Mouse (Mus musculus): ENCODE measurements around the gene Gm10491.
"Not testable (repeated sequence)": the region's sequence is repeated elsewhere in the genome, so short reads cannot be mapped to it uniquely, and the experiment has no call there.

The Gm10491 gene

DNA sequence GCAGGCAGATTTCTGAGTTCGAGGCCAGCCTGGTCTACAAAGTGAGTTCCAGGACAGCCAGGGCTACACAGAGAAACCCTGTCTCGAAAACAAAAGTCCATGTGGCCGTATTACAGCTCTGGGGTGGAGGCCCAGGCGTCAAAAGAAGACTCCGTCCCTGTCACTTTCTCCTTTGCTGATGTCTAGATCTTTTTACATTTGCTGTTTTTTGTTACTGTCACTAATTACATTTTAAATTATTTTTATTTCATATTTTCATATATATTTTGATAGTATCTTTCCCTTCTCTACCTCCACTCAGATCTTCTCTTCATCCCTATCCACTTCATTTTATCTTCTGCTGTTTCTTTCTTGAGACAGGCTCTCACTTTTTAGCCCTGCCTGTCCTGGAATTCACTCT, at the start of gene Gm10491:
Gene Gm10491, minus strand, starts transcription at position 101 of the 400 bp plus-strand sequence.
- no peak for DNase-seq (ENCODE audit: low spot score in 2 of 2)

GRCm38 (mm10) chrX:7950091-7950490, 42.5 kb upstream of the Gm10491 start:
- DNase-seq (ENCODE audit: low spot score in 2 of 2), result no peak

DNA sequence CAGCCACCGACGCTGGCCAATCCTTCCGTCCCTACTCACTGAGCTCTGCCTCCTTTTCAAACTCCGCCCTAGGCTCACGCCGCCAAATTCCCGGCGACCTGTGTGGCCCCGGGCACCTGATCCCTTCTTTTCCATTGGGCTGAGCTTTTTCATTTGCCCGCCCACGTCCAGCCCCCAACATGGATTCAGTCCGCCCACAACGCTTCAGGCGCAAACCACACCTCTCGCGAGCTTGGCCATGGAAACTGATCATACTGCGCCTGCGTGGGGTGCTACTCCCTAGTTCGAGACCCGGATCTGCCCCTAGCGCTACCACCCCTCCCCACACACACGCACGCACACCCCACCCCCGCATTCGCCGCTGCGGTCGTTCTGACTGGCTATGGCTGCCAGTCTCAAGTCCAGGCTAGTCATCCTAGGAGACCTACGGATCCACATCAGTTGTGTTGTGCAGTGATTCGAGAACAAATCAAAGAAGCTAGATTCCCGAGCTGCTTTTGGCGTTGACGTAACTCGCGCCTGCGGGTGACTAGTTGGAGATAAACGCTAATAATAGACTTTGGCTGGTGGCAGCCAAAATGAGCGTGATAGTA, 40.4 kb upstream of the Gm10491 start:
- peak; percentile 90 to 95 for DNase-seq (ENCODE audit: low spot score in 2 of 2)

DNA sequence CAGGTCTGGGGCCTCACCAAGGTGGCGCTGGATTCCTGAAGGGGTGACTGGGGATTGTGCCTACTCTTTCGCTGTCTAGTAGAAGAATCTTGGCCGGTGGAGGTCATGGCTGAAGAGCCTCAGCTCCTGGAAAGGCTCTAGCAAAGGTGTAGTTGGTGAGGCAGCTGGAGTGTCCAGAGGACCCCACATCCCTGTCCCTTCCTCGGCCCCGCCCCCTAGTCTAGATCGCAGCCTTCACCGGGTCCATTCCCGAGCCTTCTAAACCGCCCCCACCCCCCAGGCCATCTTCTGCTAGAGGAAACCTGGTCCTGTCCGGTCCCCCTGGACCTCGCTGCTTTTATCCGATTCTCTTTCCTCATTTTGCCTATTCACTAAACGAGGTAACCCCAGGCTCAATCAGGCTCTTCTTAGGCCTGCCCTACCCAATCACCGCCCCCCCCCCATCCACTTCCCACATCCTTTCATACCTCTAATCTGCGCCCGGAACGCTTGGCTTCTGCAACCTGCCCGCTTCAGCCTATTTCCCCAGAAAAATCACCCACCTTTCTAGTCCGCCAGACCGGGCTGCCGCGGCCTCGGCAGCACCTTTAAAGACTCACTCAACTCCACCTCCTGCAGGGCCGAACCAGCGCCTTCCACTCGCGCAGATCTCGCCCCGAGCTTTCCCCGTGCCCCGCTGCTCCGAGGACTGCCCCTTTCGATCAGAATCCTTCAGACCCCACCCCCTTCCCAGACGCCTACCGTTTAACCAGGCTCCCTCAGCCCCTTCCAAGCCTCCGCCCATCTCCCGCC, 39.7 kb upstream of the Gm10491 start, which contains the start of gene Hdac6:
Gene Hdac6, minus strand, starts transcription at position 782 of the 792 bp plus-strand sequence.
- DNase-seq (ENCODE audit: low spot score in 2 of 2), result no peak

GRCm38 (mm10) chrX:7945618-7946017, 38.0 kb upstream of the Gm10491 start:
- DNase-seq (ENCODE audit: low spot score in 2 of 2), result no peak

- DNase-seq (ENCODE audit: low spot score in 2 of 2), result no peak
Measured at GRCm38 (mm10) chrX:7937667-7938066, 30.0 kb upstream of the Gm10491 start.

DNA sequence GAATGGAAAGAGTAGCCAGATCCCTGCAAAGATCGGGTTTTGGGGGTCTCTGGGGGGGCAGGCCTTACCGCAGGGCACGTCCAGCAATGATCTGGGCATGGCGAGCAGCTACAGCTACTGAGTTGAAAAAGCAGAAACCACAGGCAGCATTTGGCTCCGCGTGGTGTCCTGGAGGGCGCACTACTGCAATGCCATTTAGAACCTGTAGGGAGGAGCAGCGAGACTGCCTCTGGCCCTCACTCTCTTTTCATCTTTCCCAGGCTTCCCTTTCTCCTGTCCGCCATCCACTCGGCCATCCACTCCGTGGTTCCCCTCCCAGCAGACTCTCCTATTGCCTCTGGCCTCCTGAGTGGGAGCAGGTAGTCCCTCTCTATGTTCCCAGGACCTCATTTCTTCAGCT, 29.2 kb upstream of the Gm10491 start:
- no peak for DNase-seq (ENCODE audit: low spot score in 2 of 2)

- no peak for DNase-seq (ENCODE audit: low spot score in 2 of 2)
Measured at GRCm38 (mm10) chrX:7928270-7928790, 20.7 kb upstream of the Gm10491 start, which contains the start of gene Eras. TSS of gene Eras (minus strand) at chrX:7928607.

DNA sequence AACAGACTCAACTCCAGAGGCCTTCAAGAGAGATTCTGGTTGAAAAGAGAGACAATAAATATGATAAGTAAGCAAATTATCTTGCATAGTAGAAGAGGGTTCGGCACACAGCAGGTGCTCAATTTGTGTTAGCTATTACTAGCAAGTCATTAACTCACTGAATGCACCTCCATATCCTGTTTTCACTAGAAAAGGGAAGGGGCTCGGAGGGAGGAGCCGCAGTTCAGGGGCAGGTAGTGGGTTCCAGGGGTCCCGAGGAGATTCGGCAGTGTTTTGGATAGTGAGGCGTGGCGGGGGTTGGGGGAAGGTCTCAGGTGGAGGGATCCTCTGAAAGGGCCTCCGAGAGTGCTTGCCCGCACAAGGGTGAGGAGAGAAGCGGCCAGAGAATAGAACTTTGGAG, 19.5 kb upstream of the Gm10491 start:
- no peak for DNase-seq (ENCODE audit: low spot score in 2 of 2)

DNA sequence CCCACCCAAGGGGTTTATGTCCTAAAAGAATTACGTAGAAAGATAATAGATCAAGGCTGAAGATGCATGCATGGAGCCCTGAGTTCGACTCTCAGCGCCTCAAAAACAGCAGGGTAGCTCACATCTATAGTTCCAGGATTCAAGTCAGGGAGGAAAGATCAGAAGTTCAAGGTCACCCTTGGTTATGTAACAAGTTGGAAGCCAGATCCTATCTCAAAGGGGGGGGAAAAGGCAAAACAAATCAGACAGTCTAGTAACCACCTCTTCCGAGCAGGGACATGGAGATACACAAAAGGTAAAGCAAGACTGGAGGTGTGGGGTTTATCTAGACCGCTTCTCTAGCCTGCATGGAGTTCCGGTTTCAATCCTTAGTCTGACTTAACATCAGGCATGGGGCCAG, 18.6 kb upstream of the Gm10491 start:
- no peak for DNase-seq (ENCODE audit: low spot score in 2 of 2)

GRCm38 (mm10) chrX:7922032-7922431, 14.4 kb upstream of the Gm10491 start:
- peak; percentile 12 to 15 for DNase-seq (ENCODE audit: low spot score in 2 of 2)

DNA sequence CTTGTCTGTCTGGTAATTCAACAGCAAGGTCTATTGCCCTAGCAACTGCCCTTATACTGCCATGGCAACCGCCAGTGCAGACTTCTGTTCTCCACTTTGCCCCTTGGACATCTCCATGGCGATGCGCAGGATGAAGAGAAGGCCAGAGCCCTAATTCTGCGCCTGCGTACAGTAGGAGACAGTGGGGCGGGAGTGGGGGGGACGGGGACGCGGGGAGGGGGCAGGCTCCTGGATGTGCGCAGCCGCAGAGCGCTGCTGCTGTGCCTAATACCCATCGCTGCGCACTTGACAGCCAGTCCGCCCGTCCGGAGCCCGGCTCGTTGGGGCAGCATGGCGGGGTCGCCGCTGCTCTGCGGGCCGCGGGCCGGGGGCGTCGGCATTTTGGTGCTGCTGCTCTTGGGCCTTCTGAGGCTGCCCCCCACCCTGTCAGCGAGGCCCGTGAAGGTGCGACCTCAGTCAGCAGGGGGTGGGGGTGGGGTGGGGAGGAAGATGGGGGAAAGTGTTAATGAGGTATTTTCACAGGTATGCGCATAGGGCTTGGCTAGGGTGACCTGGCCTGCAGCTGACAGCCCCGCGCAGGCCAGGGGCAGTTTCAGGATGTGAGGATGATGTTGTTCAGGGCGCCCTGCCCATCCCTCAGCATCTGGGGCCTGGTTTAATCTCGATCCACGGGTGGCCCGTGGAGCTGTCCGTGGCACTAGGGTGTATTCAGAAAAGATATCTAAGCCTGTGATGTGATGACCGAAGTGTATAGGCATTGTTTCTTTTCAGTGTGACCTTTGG, 12.2 kb upstream of the Gm10491 start, which contains the start of gene Pcsk1n:
Gene Pcsk1n, plus strand, starts transcription at position 222 of the 783 bp plus-strand sequence.
- peak; percentile 40 to 47 for DNase-seq (ENCODE audit: low spot score in 2 of 2)

DNA sequence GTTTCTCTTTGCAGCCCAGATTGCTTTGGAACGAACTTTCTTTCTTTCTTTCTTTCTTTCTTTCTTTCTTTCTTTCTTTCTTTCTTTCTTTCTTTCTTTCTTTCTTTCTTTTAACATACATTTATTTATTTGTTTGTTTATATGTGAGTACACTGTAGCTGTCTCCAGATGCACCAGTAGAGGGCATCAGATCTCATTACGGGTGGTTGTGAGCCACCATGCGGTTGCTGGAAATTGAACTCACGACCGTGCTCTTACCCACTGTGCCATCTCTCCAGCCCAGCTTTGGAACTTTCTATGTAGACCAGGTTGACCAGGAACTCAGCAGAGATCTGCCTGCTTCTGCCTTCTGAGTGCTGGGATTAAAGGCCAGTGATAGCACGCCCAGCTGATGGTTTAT, 10.3 kb upstream of the Gm10491 start:
- DNase-seq (ENCODE audit: low spot score in 2 of 2), result not testable (repeated sequence)

DNA sequence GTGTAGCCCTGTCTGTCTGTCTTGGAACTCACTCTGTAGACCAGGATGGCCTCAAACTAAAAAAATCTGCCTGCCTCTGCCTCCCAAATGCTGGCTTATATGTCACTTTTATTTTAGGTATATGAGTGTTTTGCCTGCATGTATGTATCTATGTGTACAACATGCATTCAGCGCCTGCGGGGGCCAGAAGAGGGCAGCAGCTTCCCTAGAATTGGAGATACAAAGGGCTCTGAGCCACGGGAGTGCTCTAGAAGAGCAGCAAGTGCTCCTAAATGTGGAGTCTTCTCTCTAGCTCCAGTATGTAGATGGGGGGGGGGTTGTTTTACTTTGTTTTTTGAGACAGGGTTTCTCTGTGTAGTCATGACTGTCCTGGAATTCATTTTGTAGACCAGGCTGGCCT, 8.0 kb upstream of the Gm10491 start:
- DNase-seq (ENCODE audit: low spot score in 2 of 2), result not testable (repeated sequence)

- DNase-seq (ENCODE audit: low spot score in 2 of 2), result no peak
Measured at GRCm38 (mm10) chrX:7910473-7910872, 2.8 kb upstream of the Gm10491 start.

- not testable (repeated sequence) for DNase-seq (ENCODE audit: low spot score in 2 of 2)
Measured at GRCm38 (mm10) chrX:7909242-7909641, 1.6 kb upstream of the Gm10491 start, which contains the start of gene Gm10490. TSS of gene Gm10490 (plus strand) at chrX:7909542.

DNA sequence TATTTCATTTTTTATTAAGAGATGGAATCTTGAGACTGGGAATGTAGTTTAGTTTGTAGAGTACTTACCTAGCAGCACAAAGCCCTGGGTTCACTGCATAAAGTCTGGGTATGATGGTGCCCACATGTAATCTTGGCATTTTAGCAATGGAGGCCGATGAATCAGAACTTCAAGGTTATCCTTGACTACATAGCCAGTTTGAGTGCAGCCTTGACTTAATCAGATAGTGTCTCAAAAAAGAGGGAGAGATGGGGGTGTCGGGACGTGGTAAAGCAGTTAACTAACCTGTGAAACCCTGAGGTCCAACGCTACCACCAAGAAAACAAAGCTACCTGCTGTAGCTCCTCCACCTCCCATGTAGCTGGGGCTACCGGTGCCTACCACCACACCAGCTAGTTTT, 3.2 kb downstream of the Gm10491 start:
- DNase-seq (ENCODE audit: low spot score in 2 of 2), result no peak

- peak; percentile 82 to 89 for DNase-seq (ENCODE audit: low spot score in 2 of 2)
Measured at GRCm38 (mm10) chrX:7898880-7899874, 8.5 kb downstream of the Gm10491 start, which contains the start of the genes Pqbp1 and Timm17b. TSS of gene Pqbp1 (minus strand) at chrX:7899269. TSS of gene Timm17b (plus strand) at chrX:7899357.

- DNase-seq (ENCODE audit: low spot score in 2 of 2), result no peak
Measured at GRCm38 (mm10) chrX:7898211-7898610, 9.4 kb downstream of the Gm10491 start.

GRCm38 (mm10) chrX:7883841-7884567, 23.6 kb downstream of the Gm10491 start, which contains the start of gene Slc35a2:
TSS of gene Slc35a2 (plus strand) at chrX:7884028.
- DNase-seq (ENCODE audit: low spot score in 2 of 2), result peak; percentile 72 to 84

All from frontal cortex, postnatal 36 days (tissue).